Mouse (Mus musculus) ES-Bruce4 (cell line): ENCODE results near the gene Map7d2.

Experiments used
- CTCF ChIP-seq: IDR thresholded peaks from one replicate; pipeline ENCODE4 v1.8.1; 2011; ENCODE audit warnings: low read depth, low read length
- POLR2A ChIP-seq: IDR thresholded peaks from one replicate; pipeline ENCODE4 v1.8.1; 2011; ENCODE audit warnings: low read length; ENCODE audit not compliant: insufficient read depth

- TF ChIP-seq POLR2A, result no peak
- TF ChIP-seq CTCF, result no peak
Observed at GRCm38 (mm10) chrX:159515599-159515998, 101.2 kb downstream of the Map7d2 start.
